Mouse (Mus musculus) limb, embryonic 14.5 days (tissue): Measurements from ENCODE around the gene Olfr1057. TPM values are rescaled to one million over a fixed set of nuclear protein-coding genes. Genes with fewer than 3 reads are reported as not detected.
"Not testable (repeated sequence)": the region's sequence is repeated elsewhere in the genome, so short reads cannot be mapped to it uniquely, and the experiment has no call there.

Experiments used
- ATAC-seq: fragments of 200-750 bp; cut with Nextera tagmentation; 2 replicates; pipeline ENCODE4 v1.8.0; 2017; ENCODE audit warnings: low read depth, moderate number of reproducible peaks, moderate TSS enrichment; ENCODE audit not compliant: low FRiP score
- DNase-seq: peaks from one replicate; pipeline ENCODE4 v3.0.0-alpha.2; 2015; ENCODE audit warnings: low spot score
- H3K27ac ChIP-seq: fragments of 300-500 bp; sonication (generic); replicated peaks from 2 replicates; pipeline ENCODE4 v1.5.1; 2014; ENCODE audit warnings: low read depth, mild to moderate bottlenecking, low read length, moderate library complexity, mixed read lengths
- H3K27me3 ChIP-seq: fragments of 300-500 bp; sonication (generic); 2 replicates; pipeline ENCODE4 v1.6.1; 2014; ENCODE audit warnings: low read length, mixed read lengths; ENCODE audit not compliant: control insufficient read depth, insufficient read depth
- H3K36me3 ChIP-seq: fragments of 300-500 bp; sonication (generic); 2 replicates; pipeline ENCODE4 v1.6.1; 2014; ENCODE audit warnings: mild to moderate bottlenecking, low read length, moderate library complexity, mixed read lengths; ENCODE audit not compliant: control insufficient read depth, insufficient read depth
- H3K4me1 ChIP-seq: fragments of 300-500 bp; sonication (generic); 2 replicates; pipeline ENCODE4 v1.6.1; 2014; ENCODE audit warnings: antibody characterized with exemption, low read length, mixed read lengths; ENCODE audit not compliant: control insufficient read depth, insufficient read depth
- H3K4me2 ChIP-seq: fragments of 300-500 bp; sonication (generic); replicated peaks from 2 replicates; pipeline ENCODE4 v1.6.1; 2014; ENCODE audit warnings: low read depth, mild to moderate bottlenecking, low read length, moderate library complexity; ENCODE audit not compliant: severe bottlenecking
- H3K4me3 ChIP-seq: fragments of 300-500 bp; sonication (generic); replicated peaks from 2 replicates; pipeline ENCODE4 v1.5.1; 2014; ENCODE audit warnings: low read length
- H3K9ac ChIP-seq: fragments of 300-500 bp; sonication (generic); 2 replicates; pipeline ENCODE4 v1.6.1; 2014; ENCODE audit warnings: mild to moderate bottlenecking, low read depth, low read length, moderate library complexity; ENCODE audit not compliant: severe bottlenecking
- H3K9me3 ChIP-seq: fragments of 300-500 bp; sonication (generic); 2 replicates; pipeline ENCODE4 v1.6.1; 2016; ENCODE audit warnings: low read length; ENCODE audit not compliant: control insufficient read depth
- POLR2A ChIP-seq: fragments of 200-500 bp; IDR thresholded peaks from 2 replicates; pipeline ENCODE4 v1.8.0; 2012; ENCODE audit warnings: inconsistent platforms, mild to moderate bottlenecking, moderate library complexity, borderline replicate concordance; ENCODE audit not compliant: insufficient read depth, insufficient read length; ENCODE audit errors: extremely low read depth
- WGBS: fragments of 180-500 bp; shearing (Covaris S2); extraction: QIAGEN DNeasy Blood & Tissue Kit; methylation state at CpG from one replicate; pipeline ENCODE4 v1.1.7; 2014; 5-methylcytosine and 5-hydroxymethylcytosine counted together
- polyA plus RNA-seq, 2 experiments: library from polyadenylated mRNA; depleted of rRNA in 1 of 2; stranded (reverse) in 1 of 2; unstranded in 1 of 2; fragments of >200 nt; fragmentation: Nextera tagmentation in 1 of 2; extraction: Ambion mirVana in 1 of 2; gene quantifications; 2 replicates each; pipeline versions ENCODE4 v1.2.1 to v1.2.3; 2012 to 2014

Olfr1057 gene
- polyA plus RNA-seq (2012; rRNA removed) (not detected in 2 replicates), polyA plus RNA-seq (2014; fragmentation: Nextera tagmentation; extraction: Ambion mirVana) (not detected in 2 replicates)

DNA sequence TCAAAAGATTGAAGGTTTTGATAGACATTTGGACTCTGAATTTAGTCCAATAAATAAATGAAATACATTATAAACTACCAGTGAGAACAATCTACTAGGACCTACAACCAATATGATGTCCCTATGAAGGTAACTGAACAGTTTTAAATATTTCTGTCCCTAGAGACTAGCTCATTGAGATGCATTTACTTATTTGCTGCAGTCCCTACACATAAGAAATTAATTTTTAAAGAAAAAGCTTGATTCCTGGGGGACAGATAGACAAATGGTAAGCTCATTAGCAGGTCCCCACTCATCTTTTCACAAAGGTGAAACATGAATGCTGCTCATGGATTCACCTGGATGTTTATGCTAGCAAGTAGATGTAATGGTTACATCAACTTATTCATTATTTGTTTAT is at the start of gene Olfr1057:
Gene Olfr1057, minus strand, starts transcription at position 101 of the 400 bp plus-strand sequence.
- ATAC-seq, result no peak
- no peaks in the 10 kb centered on the region for H3K36me3 ChIP-seq
- no peak within 1 kb of the TSS for H3K4me3 ChIP-seq
- no peak within 1 kb of the TSS for H3K9ac ChIP-seq
- no peak within 1 kb of the TSS for H3K4me2 ChIP-seq
- DNase-seq, result no peak
- H3K27me3 ChIP-seq, result no peaks in the 10 kb centered on the region
- H3K9me3 ChIP-seq, result no peaks in the 10 kb centered on the region
- TF ChIP-seq POLR2A, result no peak
- no peaks in the 10 kb centered on the region for H3K4me1 ChIP-seq
- no peak within 1 kb of the TSS for H3K27ac ChIP-seq

DNA sequence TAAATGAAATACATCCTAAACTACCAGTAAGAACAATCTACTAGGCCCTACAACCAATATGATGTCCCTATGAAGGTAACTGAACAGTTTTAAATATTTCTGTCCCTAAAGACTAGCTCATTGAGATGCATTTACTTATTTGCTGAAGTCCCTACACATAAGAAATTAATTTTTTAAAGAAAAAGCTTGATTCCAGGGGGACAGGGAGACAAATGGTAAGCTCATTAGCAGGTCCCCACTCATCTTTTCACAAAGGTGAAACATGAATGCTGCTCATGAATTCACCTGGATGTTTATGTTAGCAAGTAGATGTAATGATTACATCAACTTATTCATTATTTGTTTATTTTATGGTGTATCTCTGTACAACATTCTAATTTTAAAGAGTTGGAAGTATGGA is 48.5 kb upstream of the Olfr1057 start, which contains the start of gene Olfr1062:
Gene Olfr1062, minus strand, starts transcription at position 101 of the 400 bp plus-strand sequence.
- not testable (repeated sequence) for H3K4me3 ChIP-seq, H3K27me3 ChIP-seq, DNase-seq, H3K27ac ChIP-seq, H3K4me2 ChIP-seq, H3K9me3 ChIP-seq, H3K9ac ChIP-seq, H3K36me3 ChIP-seq, H3K4me1 ChIP-seq, ATAC-seq

DNA sequence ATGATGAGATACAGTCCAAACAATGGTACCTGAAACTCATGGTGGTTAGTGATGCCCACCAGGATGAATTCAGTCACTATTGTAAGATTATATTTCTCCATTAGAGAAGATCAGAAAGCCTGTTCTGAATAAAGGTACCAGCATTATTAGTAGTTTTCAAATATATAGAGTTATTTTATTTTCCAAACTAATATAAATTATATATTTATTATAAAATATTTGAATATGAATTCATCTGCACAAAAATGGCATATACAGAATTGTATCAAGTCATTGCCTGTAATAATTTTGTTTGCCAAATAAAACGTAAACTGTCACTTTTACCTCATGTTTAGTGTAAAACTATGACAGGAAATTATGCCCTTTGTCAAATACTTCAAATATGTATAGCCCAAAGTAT is 35.8 kb upstream of the Olfr1057 start, which contains the start of gene Olfr1061:
Gene Olfr1061, minus strand, starts transcription at position 101 of the 400 bp plus-strand sequence.
- no peaks in the 10 kb centered on the region for H3K27me3 ChIP-seq
- H3K4me3 ChIP-seq, result no peak within 1 kb of the TSS
- no peak for TF ChIP-seq POLR2A
- H3K9me3 ChIP-seq, result no peaks in the 10 kb centered on the region
- H3K36me3 ChIP-seq, result no peaks in the 10 kb centered on the region
- no peak within 1 kb of the TSS for H3K27ac ChIP-seq
- DNase-seq, result no peak
- H3K9ac ChIP-seq, result no peak within 1 kb of the TSS
- H3K4me2 ChIP-seq, result no peak within 1 kb of the TSS
- no peaks in the 10 kb centered on the region for H3K4me1 ChIP-seq
- ATAC-seq, result no peak
- 80% methylated on average over 1 of the region's 1 CpGs for WGBS

DNA sequence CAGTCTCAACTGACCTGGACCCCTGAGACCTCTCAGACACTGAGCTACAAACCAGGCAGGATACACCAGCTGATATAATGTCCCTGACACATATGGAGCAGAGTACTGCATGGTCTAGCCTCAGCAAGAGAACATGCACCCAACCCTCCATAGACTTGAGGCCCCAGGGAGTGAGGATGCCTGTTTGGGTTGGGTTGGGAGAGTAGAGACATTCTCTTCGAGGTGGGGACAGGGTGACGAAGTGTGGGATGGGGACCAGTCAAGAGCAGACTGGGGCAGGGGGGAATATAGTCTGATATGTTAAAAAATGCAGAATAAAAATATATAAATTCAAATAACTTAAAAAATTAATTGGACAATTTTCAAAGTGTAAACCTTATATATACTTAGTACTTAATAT is 16.9 kb upstream of the Olfr1057 start:
- no peak overlapping the region for H3K9ac ChIP-seq
- H3K27ac ChIP-seq, result no peak overlapping the region
- no peak overlapping the region for H3K4me2 ChIP-seq
- no peak for DNase-seq
- H3K4me1 ChIP-seq, result no peaks in the 10 kb centered on the region
- no peaks in the 10 kb centered on the region for H3K27me3 ChIP-seq
- H3K4me3 ChIP-seq, result no peak overlapping the region
- ATAC-seq, result no peak
- 84% methylated on average over 2 of the region's 2 CpGs for WGBS
- no peak for TF ChIP-seq POLR2A
- no peaks in the 10 kb centered on the region for H3K9me3 ChIP-seq
- no peaks in the 10 kb centered on the region for H3K36me3 ChIP-seq

DNA sequence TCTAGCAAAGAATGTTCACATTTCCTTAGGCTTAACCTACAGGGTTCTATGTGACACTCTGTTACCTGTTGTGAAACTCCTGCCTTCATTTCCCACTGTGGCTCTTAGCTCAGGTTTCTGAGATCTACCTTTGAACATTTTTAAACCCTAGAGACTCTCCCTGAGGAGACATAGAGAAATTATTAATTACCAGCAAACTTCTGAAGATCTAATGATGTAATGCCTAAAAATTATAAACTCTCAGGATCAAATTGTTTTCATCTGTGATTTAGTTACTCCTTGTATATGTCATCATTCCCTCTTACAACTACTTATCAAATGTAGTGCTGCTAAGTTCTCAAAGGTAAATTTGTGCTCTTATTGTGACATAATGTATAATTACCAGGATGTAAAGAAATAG is 10.3 kb upstream of the Olfr1057 start, which contains the start of gene Olfr1058:
Gene Olfr1058, minus strand, starts transcription at position 101 of the 400 bp plus-strand sequence.
- H3K4me1 ChIP-seq, ATAC-seq, DNase-seq, H3K4me2 ChIP-seq, H3K27me3 ChIP-seq, H3K36me3 ChIP-seq, H3K4me3 ChIP-seq, H3K27ac ChIP-seq, H3K9me3 ChIP-seq, H3K9ac ChIP-seq: not testable (repeated sequence)

DNA sequence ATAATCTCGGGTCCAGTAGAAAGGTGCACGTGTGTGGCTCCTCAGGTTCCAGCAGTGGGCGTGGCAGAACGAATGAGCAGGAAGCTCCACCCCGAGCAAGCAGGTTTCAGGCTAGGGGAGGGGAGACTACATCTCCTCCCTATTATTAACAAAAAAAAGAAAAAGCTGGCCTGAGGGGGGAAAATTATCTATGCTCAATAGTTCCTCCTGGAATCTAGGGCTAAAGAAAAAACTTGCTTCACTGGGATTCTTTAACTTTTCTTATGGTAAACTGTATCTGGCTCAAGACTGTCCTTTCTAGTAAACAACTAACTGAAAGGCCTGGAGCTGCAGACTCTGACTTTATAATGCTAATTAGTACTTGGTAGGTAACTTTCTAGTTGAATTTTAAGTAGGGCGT is 11.9 kb downstream of the Olfr1057 start:
- not testable (repeated sequence) for ATAC-seq, H3K9me3 ChIP-seq, H3K27ac ChIP-seq, H3K27me3 ChIP-seq, DNase-seq, H3K4me3 ChIP-seq, H3K36me3 ChIP-seq, H3K4me1 ChIP-seq, H3K9ac ChIP-seq, H3K4me2 ChIP-seq
- WGBS, result 33% methylated on average over 1 of the region's 6 CpGs
